Mouse (Mus musculus) stomach, postnatal 0 days (tissue): ENCODE data around the gene Lrrc47. TPM values are rescaled to one million over a fixed set of nuclear protein-coding genes. Genes with fewer than 3 reads are reported as not detected.

Source experiments
- ATAC-seq: fragments of 200-750 bp; cut with Nextera tagmentation; 2 replicates; pipeline ENCODE4 v1.8.0; 2017; ENCODE audit not compliant: low FRiP score, low TSS enrichment
- DNase-seq: peaks from one replicate; pipeline ENCODE4 v3.0.0-alpha.2; 2016; ENCODE audit warnings: low spot score
- H3K27ac ChIP-seq: fragments of 300-500 bp; sonication (generic); replicated peaks from 2 replicates; pipeline ENCODE4 v1.5.1; 2014; ENCODE audit warnings: mild to moderate bottlenecking, control low read depth
- H3K27me3 ChIP-seq: fragments of 300-500 bp; sonication (generic); 2 replicates; pipeline ENCODE4 v1.6.1; 2014; ENCODE audit warnings: low read length; ENCODE audit not compliant: control insufficient read depth, insufficient read depth
- H3K36me3 ChIP-seq: fragments of 300-500 bp; sonication (generic); 2 replicates; pipeline ENCODE4 v1.6.1; 2014; ENCODE audit warnings: low read length, mixed read lengths; ENCODE audit not compliant: control insufficient read depth, insufficient read depth
- H3K4me1 ChIP-seq: fragments of 300-500 bp; sonication (generic); replicated peaks from 2 replicates; pipeline ENCODE4 v1.6.1; 2014; ENCODE audit warnings: antibody characterized with exemption; ENCODE audit not compliant: control insufficient read depth, insufficient read depth
- H3K4me2 ChIP-seq: fragments of 300-500 bp; sonication (generic); replicated peaks from 2 replicates; pipeline ENCODE4 v1.6.1; 2014; ENCODE audit warnings: low read depth, mild to moderate bottlenecking, control low read depth, moderate library complexity
- H3K4me3 ChIP-seq: fragments of 300-500 bp; sonication (generic); 2 replicates; pipeline ENCODE4 v1.5.1; 2014; ENCODE audit warnings: low read depth, low read length, control low read depth
- H3K9ac ChIP-seq: fragments of 300-500 bp; sonication (generic); 2 replicates; pipeline ENCODE4 v1.6.1; 2014; ENCODE audit warnings: mild to moderate bottlenecking, low read length, control low read depth, mixed read lengths
- H3K9me3 ChIP-seq: fragments of 300-500 bp; sonication (generic); 2 replicates; pipeline ENCODE4 v1.6.1; 2016; ENCODE audit warnings: low read length; ENCODE audit not compliant: control insufficient read depth
- CTCF ChIP-seq: IDR thresholded peaks from 2 replicates; pipeline ENCODE4 v1.5.1; 2016; ENCODE audit warnings: antibody characterized with exemption, low read depth, mild to moderate bottlenecking, moderate library complexity
- EP300 ChIP-seq: optimal IDR thresholded peaks from 2 replicates; pipeline ENCODE3; 2016; ENCODE audit warnings: antibody characterized with exemption
- WGBS: fragments of 180-500 bp; shearing (Covaris S2); extraction: QIAGEN DNeasy Blood & Tissue Kit; methylation state at CpG from one replicate; pipeline ENCODE4 v1.1.7; 2014; 5-methylcytosine and 5-hydroxymethylcytosine counted together
- polyA plus RNA-seq: library from polyadenylated mRNA; unstranded; fragments of >200 nt; fragmentation: Nextera tagmentation; extraction: Ambion mirVana; gene quantifications from 2 replicates; pipeline ENCODE4 v1.2.1, GENCODE M21; 2015

The Lrrc47 gene
- polyA plus RNA-seq, 1 experiment from 2014 or later = 10.6 TPM

DNA sequence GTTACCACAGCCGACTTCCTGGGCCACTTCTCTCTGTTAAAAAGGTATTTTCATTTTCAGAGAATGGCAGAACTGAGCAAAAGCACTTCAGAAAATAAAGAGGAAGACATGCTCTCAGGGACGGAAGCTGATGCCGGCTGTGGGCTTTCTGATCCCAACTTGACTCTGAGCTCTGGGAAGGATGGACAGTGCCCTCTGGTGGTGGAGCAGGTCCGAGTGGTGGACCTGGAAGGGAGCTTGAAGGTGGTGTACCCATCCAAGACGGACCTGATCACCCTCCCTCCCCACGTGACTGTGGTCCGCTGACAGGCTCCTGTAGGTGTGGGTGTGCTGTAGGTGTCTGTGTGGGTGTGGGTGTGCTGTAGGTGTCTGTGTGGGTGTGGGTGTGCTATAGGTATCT lies 8.0 kb downstream of the Lrrc47 start:
- Histone ChIP-seq H3K9ac (no peak overlapping the region), H3K4me1 (peaks cover 2% of the 10 kb centered on the region; the same call in 1 of the 2 replicates), H3K4me2 (no peak overlapping the region), H3K36me3 (peaks cover 39% of the 10 kb centered on the region), H3K27me3 (no peaks in the 10 kb centered on the region), H3K27ac (no peak overlapping the region), H3K4me3 (no peak overlapping the region), H3K9me3 (no peaks in the 10 kb centered on the region)
- WGBS = 64% methylated on average over 7 of the region's 7 CpGs
- no peak for ATAC-seq
- TF ChIP-seq CTCF = peak; percentile 76
- no peak for TF ChIP-seq EP300
- DNase-seq = peak; percentile 65

- Histone ChIP-seq H3K4me2 (no peak overlapping the region), H3K36me3 (peaks cover 31% of the 10 kb centered on the region), H3K4me1 (peaks cover 6% of the 10 kb centered on the region), H3K27ac (no peak overlapping the region), H3K27me3 (no peaks in the 10 kb centered on the region), H3K9me3 (no peaks in the 10 kb centered on the region), H3K9ac (no peak overlapping the region), H3K4me3 (no peak overlapping the region)
- 82% methylated on average over 9 of the region's 9 CpGs for WGBS
- no peak for DNase-seq
- TF ChIP-seq CTCF = no peak
- no peak for TF ChIP-seq EP300
- ATAC-seq = no peak
These were observed 9.9 kb downstream of the Lrrc47 start for GRCm38 (mm10) chr4:154021432-154021831.

DNA sequence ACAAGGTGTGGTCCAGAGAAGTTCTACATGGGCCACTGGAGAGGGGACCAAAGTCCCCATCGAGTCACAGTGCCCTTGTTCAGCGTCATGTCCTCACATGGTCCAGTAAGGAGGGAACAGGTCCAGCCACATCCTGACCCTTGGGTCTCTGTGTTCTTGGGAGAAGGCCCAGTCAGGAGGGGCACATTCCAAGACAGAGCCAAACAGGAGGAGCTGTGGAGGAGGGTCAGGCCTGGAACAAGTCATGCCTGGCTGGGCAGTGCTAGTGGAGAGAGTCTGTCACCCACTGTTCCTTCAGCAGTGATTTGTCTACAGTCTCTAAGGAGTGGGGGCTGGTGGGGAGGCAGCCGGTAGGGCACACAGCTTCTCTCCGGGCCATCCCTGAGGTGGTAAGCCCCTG lies 10.9 kb downstream of the Lrrc47 start:
- ATAC-seq (peak; percentile 39), DNase-seq (peak; percentile 36)
- Histone ChIP-seq H3K27ac (peak overlapping the region; percentile 45; the same call in 1 of the 2 replicates), H3K4me3 (no peak overlapping the region), H3K36me3 (peaks cover 29% of the 10 kb centered on the region), H3K9me3 (no peaks in the 10 kb centered on the region), H3K4me2 (no peak overlapping the region), H3K4me1 (peaks cover 9% of the 10 kb centered on the region), H3K27me3 (no peaks in the 10 kb centered on the region), H3K9ac (no peak overlapping the region)
- no peak for TF ChIP-seq CTCF
- TF ChIP-seq EP300 = no peak
- WGBS = 49% methylated on average over 4 of the region's 4 CpGs

DNA sequence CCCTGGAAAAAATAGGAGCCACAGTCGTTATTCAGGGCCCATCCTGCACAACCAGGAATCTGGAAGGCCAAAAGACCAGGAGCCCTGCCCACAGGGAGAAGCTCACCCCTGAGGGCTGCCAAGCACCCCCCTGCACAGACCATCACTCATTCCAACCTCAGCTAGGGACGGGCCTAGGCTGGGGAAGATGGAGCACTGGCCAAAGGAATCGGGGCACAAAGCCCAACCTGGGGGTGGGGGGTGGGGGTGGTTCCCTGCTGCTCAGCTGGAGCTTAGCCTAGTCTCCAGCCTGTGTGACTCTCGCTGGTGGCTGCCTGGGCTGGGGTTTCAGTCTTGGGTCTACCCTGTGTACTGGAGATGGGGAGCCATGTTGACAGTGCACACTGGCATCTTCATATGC lies 11.3 kb downstream of the Lrrc47 start:
- peak overlapping the region; percentile 45; the same call in 1 of the 2 replicates for H3K27ac ChIP-seq
- H3K36me3 ChIP-seq = peaks cover 28% of the 10 kb centered on the region
- H3K27me3 ChIP-seq = no peaks in the 10 kb centered on the region
- no peak overlapping the region for H3K4me2 ChIP-seq
- ATAC-seq (peak; percentile 9; the same call in 1 of the 2 replicates), DNase-seq (no peak)
- H3K4me3 ChIP-seq = no peak overlapping the region
- WGBS = 20% methylated on average over 4 of the region's 4 CpGs
- H3K9ac ChIP-seq = no peak overlapping the region
- H3K4me1 ChIP-seq = peaks cover 9% of the 10 kb centered on the region
- no peak for TF ChIP-seq EP300
- TF ChIP-seq CTCF = no peak
- H3K9me3 ChIP-seq = no peaks in the 10 kb centered on the region

- DNase-seq = peak; percentile 38
These were observed 12.4 kb downstream of the Lrrc47 start for GRCm38 (mm10) chr4:154023754-154024601.

More at GRCm38 (mm10) chr4:154023754-154024601, 12.4 kb downstream of the Lrrc47 start:
- no peak for ATAC-seq
- Histone ChIP-seq H3K27me3 (no peaks in the 10 kb centered on the region), H3K9ac (no peak overlapping the region), H3K36me3 (peaks cover 17% of the 10 kb centered on the region; the same call in 1 of the 2 replicates), H3K4me3 (no peak overlapping the region), H3K9me3 (no peaks in the 10 kb centered on the region), H3K4me1 (peaks cover 9% of the 10 kb centered on the region), H3K27ac (no peak overlapping the region), H3K4me2 (peak overlapping the region; percentile 20; the same call in 1 of the 2 replicates)
- TF ChIP-seq EP300 (no peak), CTCF (no peak)
- 20% methylated on average over 8 of the region's 8 CpGs for WGBS
